Mouse (Mus musculus) embryonic facial prominence, embryonic 14.5 days (tissue): ENCODE data around the gene Fam118b. TPM values are rescaled to one million over a fixed set of nuclear protein-coding genes. Genes with fewer than 3 reads are reported as not detected.

Source experiments
- ATAC-seq: fragments of 200-750 bp; cut with Nextera tagmentation; 2 replicates; pipeline ENCODE4 v1.8.0; 2017; ENCODE audit warnings: low read depth, moderate number of reproducible peaks, moderate TSS enrichment
- DNase-seq: peaks from one replicate; pipeline ENCODE4 v3.0.0-alpha.2; 2015; ENCODE audit warnings: low spot score
- H3K27ac ChIP-seq: fragments of 300-500 bp; sonication (generic); replicated peaks from 2 replicates; pipeline ENCODE4 v1.5.1; 2014; ENCODE audit warnings: low read depth, mild to moderate bottlenecking, low read length, moderate library complexity
- H3K27me3 ChIP-seq: fragments of 300-500 bp; sonication (generic); replicated peaks from 2 replicates; pipeline ENCODE4 v1.6.1; 2014; ENCODE audit warnings: low read length; ENCODE audit not compliant: control insufficient read depth, insufficient read depth
- H3K36me3 ChIP-seq: fragments of 300-500 bp; sonication (generic); 2 replicates; pipeline ENCODE4 v1.6.1; 2014; ENCODE audit warnings: low read length, mixed read lengths; ENCODE audit not compliant: control insufficient read depth, insufficient read depth
- H3K4me1 ChIP-seq: fragments of 300-500 bp; sonication (generic); 2 replicates; pipeline ENCODE4 v1.6.1; 2014; ENCODE audit warnings: antibody characterized with exemption, low read length; ENCODE audit not compliant: control insufficient read depth, insufficient read depth
- H3K4me2 ChIP-seq: fragments of 300-500 bp; sonication (generic); 2 replicates; pipeline ENCODE4 v1.6.1; 2014; ENCODE audit warnings: low read depth, mild to moderate bottlenecking, low read length, moderate library complexity, mixed read lengths
- H3K4me3 ChIP-seq: fragments of 300-500 bp; sonication (generic); 2 replicates; pipeline ENCODE4 v1.5.1; 2014; ENCODE audit warnings: low read depth, mild to moderate bottlenecking, low read length
- H3K9ac ChIP-seq: fragments of 300-500 bp; sonication (generic); 2 replicates; pipeline ENCODE4 v1.6.1; 2014; ENCODE audit warnings: low read depth, mild to moderate bottlenecking, low read length, moderate library complexity, mixed read lengths
- H3K9me3 ChIP-seq: fragments of 300-500 bp; sonication (generic); 2 replicates; pipeline ENCODE4 v1.6.1; 2016; ENCODE audit warnings: low read length; ENCODE audit not compliant: control insufficient read depth
- WGBS: fragments of 180-500 bp; shearing (Covaris S2); extraction: QIAGEN DNeasy Blood & Tissue Kit; methylation state at CpG from one replicate; pipeline ENCODE4 v1.1.7; 2014; 5-methylcytosine and 5-hydroxymethylcytosine counted together
- polyA plus RNA-seq: library from polyadenylated mRNA; unstranded; fragments of >200 nt; fragmentation: Nextera tagmentation; extraction: Ambion mirVana; gene quantifications from 2 replicates; pipeline ENCODE4 v1.2.1, GENCODE M21; 2014

Gene Fam118b
- polyA plus RNA-seq, 1 experiment from 2014 or later = 37.3 TPM

- peak overlapping the region; percentile 79 for H3K27ac ChIP-seq
- no peaks in the 10 kb centered on the region for H3K9me3 ChIP-seq
- 0 out of 2 replicates have a peak, but pooled peaks have one; percentile 1 for ATAC-seq
- H3K27me3 ChIP-seq = no peaks in the 10 kb centered on the region
- H3K9ac ChIP-seq = peak overlapping the region; percentile 88
- WGBS = 33% methylated on average over 26 of the region's 26 CpGs
- DNase-seq = no peak
- H3K4me1 ChIP-seq = peaks cover 10% of the 10 kb centered on the region
- H3K4me3 ChIP-seq = peak overlapping the region; percentile 92
- peaks cover 55% of the 10 kb centered on the region for H3K36me3 ChIP-seq
- peak overlapping the region; percentile 84 for H3K4me2 ChIP-seq
These were observed 55.8 kb downstream of the Fam118b start for GRCm38 (mm10) chr9:35211573-35212511.

GRCm38 (mm10) chr9:35210542-35211474, 56.8 kb downstream of the Fam118b start, which contains the start of gene Foxred1:
Foxred1 (minus strand) TSS chr9:35211055.
- peaks cover 57% of the 10 kb centered on the region for H3K36me3 ChIP-seq

GRCm38 (mm10) chr9:35204421-35204820, 63.2 kb downstream of the Fam118b start:
- Histone ChIP-seq H3K27me3 (no peaks in the 10 kb centered on the region), H3K4me1 (peaks cover 7% of the 10 kb centered on the region; the same call in 1 of the 2 replicates), H3K27ac (no peak overlapping the region), H3K4me2 (no peak overlapping the region), H3K36me3 (peaks cover 41% of the 10 kb centered on the region), H3K4me3 (no peak overlapping the region), H3K9ac (no peak overlapping the region), H3K9me3 (no peaks in the 10 kb centered on the region)
- ATAC-seq = no peak
- WGBS = 95% methylated on average over 2 of the region's 2 CpGs
- no peak for DNase-seq

More at GRCm38 (mm10) chr9:35210542-35211474, 56.8 kb downstream of the Fam118b start, which contains the start of gene Foxred1:
- Histone ChIP-seq H3K9me3 (no peaks in the 10 kb centered on the region), H3K4me3 (peak within 1 kb of the TSS; percentile 92), H3K9ac (peak within 1 kb of the TSS; percentile 88), H3K4me1 (peaks cover 10% of the 10 kb centered on the region), H3K4me2 (peak within 1 kb of the TSS; percentile 84), H3K27ac (peak within 1 kb of the TSS; percentile 84), H3K27me3 (no peaks in the 10 kb centered on the region)
- DNase-seq (peak; percentile 100), ATAC-seq (peak; percentile 100)
- 1% methylated on average over 60 of the region's 72 CpGs for WGBS

- ATAC-seq (no peak), DNase-seq (no peak)
- Histone ChIP-seq H3K4me2 (no peak overlapping the region), H3K9me3 (no peaks in the 10 kb centered on the region), H3K27ac (no peak overlapping the region), H3K9ac (no peak overlapping the region), H3K4me1 (peaks cover 7% of the 10 kb centered on the region; the same call in 1 of the 2 replicates), H3K27me3 (no peaks in the 10 kb centered on the region), H3K4me3 (no peak overlapping the region), H3K36me3 (peaks cover 41% of the 10 kb centered on the region)
- WGBS = 66% methylated on average over 3 of the region's 3 CpGs
These were observed 64.1 kb downstream of the Fam118b start for GRCm38 (mm10) chr9:35203536-35203935.

- Histone ChIP-seq H3K9ac (peak overlapping the region; percentile 77; the same call in 1 of the 2 replicates), H3K4me3 (peak overlapping the region; percentile 68), H3K9me3 (no peaks in the 10 kb centered on the region), H3K36me3 (peaks cover 15% of the 10 kb centered on the region), H3K27ac (no peak overlapping the region), H3K4me1 (peaks cover 7% of the 10 kb centered on the region; the same call in 1 of the 2 replicates), H3K27me3 (no peaks in the 10 kb centered on the region), H3K4me2 (peak overlapping the region; percentile 87)
- no peak for ATAC-seq
- 66% methylated on average over 9 of the region's 9 CpGs for WGBS
- DNase-seq = no peak
These were observed 67.0 kb downstream of the Fam118b start for GRCm38 (mm10) chr9:35200529-35201060.

- Histone ChIP-seq H3K27ac (peak within 1 kb of the TSS; percentile 52), H3K4me2 (peak within 1 kb of the TSS; percentile 87), H3K9me3 (no peaks in the 10 kb centered on the region), H3K9ac (peak within 1 kb of the TSS; percentile 77), H3K4me3 (peak within 1 kb of the TSS; percentile 68), H3K36me3 (peaks cover 9% of the 10 kb centered on the region), H3K4me1 (peaks cover 7% of the 10 kb centered on the region; the same call in 1 of the 2 replicates), H3K27me3 (no peaks in the 10 kb centered on the region)
- 1% methylated on average over 23 of the region's 44 CpGs for WGBS
- DNase-seq = peak; percentile 90
- ATAC-seq = peak; percentile 97
These were observed 67.7 kb downstream of the Fam118b start, which contains the start of the genes Srpr and Tirap for GRCm38 (mm10) chr9:35199772-35200471. Srpr (plus strand) TSS chr9:35200175. Tirap (minus strand) TSS chr9:35200291.

GRCm38 (mm10) chr9:35198945-35199771, 68.4 kb downstream of the Fam118b start:
- H3K9me3 ChIP-seq = no peaks in the 10 kb centered on the region
- H3K4me2 ChIP-seq = peak overlapping the region; percentile 87
- H3K27ac ChIP-seq = peak overlapping the region; percentile 52
- peaks cover under 1% of the 10 kb centered on the region; the same call in 1 of the 2 replicates for H3K36me3 ChIP-seq
- peak; percentile 30 for ATAC-seq
- peaks cover 7% of the 10 kb centered on the region; the same call in 1 of the 2 replicates for H3K4me1 ChIP-seq
- DNase-seq = peak; percentile 14
- whole genome bisulfite sequencing = 27% methylated on average over 18 of the region's 18 CpGs
- no peaks in the 10 kb centered on the region for H3K27me3 ChIP-seq
- H3K4me3 ChIP-seq = peak overlapping the region; percentile 68
- peak overlapping the region; percentile 77 for H3K9ac ChIP-seq
